Mouse (Mus musculus): ENCODE data around the gene Isg20.

Isg20 gene

GRCm38 (mm10) chr7:78953886-78954572, 40.8 kb downstream of the Isg20 start:
- DNase-seq (ENCODE audit: inconsistent age in 2 of 2, low spot score in 1 of 2), result no peak

- DNase-seq (ENCODE audit: inconsistent age in 2 of 2, low spot score in 1 of 2), result no peak
These were observed 41.4 kb downstream of the Isg20 start for GRCm38 (mm10) chr7:78954619-78955018.

GRCm38 (mm10) chr7:78955086-78955485, 41.9 kb downstream of the Isg20 start:
- DNase-seq (ENCODE audit: inconsistent age in 2 of 2, low spot score in 1 of 2), result no peak

- no peak for DNase-seq (ENCODE audit: inconsistent age in 2 of 2, low spot score in 1 of 2)
These were observed 45.4 kb downstream of the Isg20 start for GRCm38 (mm10) chr7:78958499-78959073.

GRCm38 (mm10) chr7:78963891-78964290, 50.7 kb downstream of the Isg20 start:
- DNase-seq (ENCODE audit: inconsistent age in 2 of 2, low spot score in 1 of 2), result no peak
